ENCODE assay signal across 31 mouse cellular contexts in the genomic region with DNA sequence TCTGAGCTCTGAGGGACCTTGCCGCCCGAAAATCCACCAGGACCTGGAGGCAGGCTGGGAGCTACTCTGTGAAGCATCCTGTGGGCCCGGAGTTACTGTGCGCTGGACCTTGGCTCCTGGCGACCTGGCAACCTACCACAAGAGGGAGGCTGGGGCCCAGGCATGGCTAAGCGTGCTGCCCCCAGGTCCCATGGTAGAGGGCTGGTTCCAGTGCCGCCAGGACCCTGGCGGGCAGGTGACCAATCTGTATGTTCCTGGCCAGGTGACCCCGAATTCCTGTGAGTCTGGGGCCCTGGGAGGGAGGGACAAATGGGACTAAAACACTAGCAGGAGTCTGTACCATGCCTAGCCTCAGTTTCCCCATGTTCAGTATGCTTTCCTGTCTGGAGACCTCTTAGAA. TPM values are rescaled to one million over a fixed set of nuclear protein-coding genes. Genes with fewer than 3 reads are reported as not detected.
"Had no signal": no experiment of that assay in that cellular context is flagged by ENCODE, and none has a peak within 500 bp of the region (broad histone marks: within the 10 kb centered on the region; RNA-seq: fewer than 3 reads in every experiment).

No protein-coding gene starts in this region.

- H3K27ac ChIP-seq: liver, embryonic 15.5 days; lung, embryonic 15.5 days; midbrain, embryonic 10.5 days; midbrain, embryonic 13.5 days; neural tube, embryonic 15.5 days; stomach, postnatal 0 days had no signal

- H3K9me3 ChIP-seq: liver, embryonic 15.5 days; lung, embryonic 15.5 days; megakaryocyte, embryonic 14.5 days; midbrain, embryonic 10.5 days; midbrain, embryonic 13.5 days; neural tube, embryonic 15.5 days had no signal

- H3K4me3 ChIP-seq: liver, embryonic 15.5 days; lung, embryonic 15.5 days; megakaryocyte, embryonic 14.5 days; midbrain, embryonic 10.5 days; midbrain, embryonic 13.5 days; myocyte; neural tube, embryonic 15.5 days had no signal

- H3K27me3 ChIP-seq: lung, embryonic 15.5 days; midbrain, embryonic 13.5 days; neural tube, embryonic 15.5 days had no signal

- ATAC-seq: midbrain, embryonic 13.5 days; midbrain, embryonic 16.5 days had no signal

- H3K9ac ChIP-seq: liver, embryonic 15.5 days; lung, embryonic 15.5 days; midbrain, embryonic 13.5 days; neural tube, embryonic 15.5 days had no signal

- H3K36me3 ChIP-seq: liver, embryonic 15.5 days; lung, embryonic 15.5 days; midbrain, embryonic 13.5 days; neural tube, embryonic 15.5 days had no signal

- H3K4me2 ChIP-seq: liver, embryonic 15.5 days; lung, embryonic 15.5 days; midbrain, embryonic 13.5 days; neural tube, embryonic 15.5 days had no signal

- DNase-seq: kidney, adult 9 months; kidney, postnatal 14 days; kidney, postnatal 4 days; layer of hippocampus, adult 9-11 months; lung, adult 18-20 months; lung, postnatal 10 days; lung, postnatal 36 days; right cerebral cortex, adult 18-20 months; right cerebral cortex, postnatal 14 days; right cerebral cortex, postnatal 4 days; thymus, adult 2 months; thymus, postnatal 14 days; thymus, postnatal 4 days had no signal

RNA-seq across cellular contexts. Expression of a gene that starts 2.1 kb away (rescaled TPM):
- total RNA-seq: layer of hippocampus, adult 18-20 months; layer of hippocampus, postnatal 25 days; left cerebral cortex, adult 18-20 months; left cerebral cortex, postnatal 36 days; liver, adult 2 months; monocyte, adult 5-6 weeks had no signal
- polyA plus RNA-seq: liver, adult 2 months; myocyte had no signal

RNA-seq across cellular contexts. Expression of a gene that starts 21.0 kb away (rescaled TPM):
- total RNA-seq: liver, adult 2 months; monocyte, adult 5-6 weeks had no signal
- polyA plus RNA-seq: kidney, embryonic 16.5 days; limb, embryonic 11.5 days; liver, adult 2 months; liver, embryonic 15.5 days; lung, embryonic 15.5 days; midbrain, embryonic 10.5 days; midbrain, embryonic 13.5 days; myocyte; neural tube, embryonic 11.5 days; stomach, postnatal 0 days had no signal
